Mouse (Mus musculus) lung, postnatal 0 days (tissue): ENCODE data around the gene Trpm8.

Source experiments
- CTCF ChIP-seq: IDR thresholded peaks from 2 replicates; pipeline ENCODE4 v1.5.1; 2016; ENCODE audit warnings: antibody characterized with exemption, mild to moderate bottlenecking
- EP300 ChIP-seq: IDR thresholded peaks from 2 replicates; pipeline ENCODE4 v1.6.1; 2016; ENCODE audit warnings: antibody characterized with exemption, mild to moderate bottlenecking, control low read depth

DNA sequence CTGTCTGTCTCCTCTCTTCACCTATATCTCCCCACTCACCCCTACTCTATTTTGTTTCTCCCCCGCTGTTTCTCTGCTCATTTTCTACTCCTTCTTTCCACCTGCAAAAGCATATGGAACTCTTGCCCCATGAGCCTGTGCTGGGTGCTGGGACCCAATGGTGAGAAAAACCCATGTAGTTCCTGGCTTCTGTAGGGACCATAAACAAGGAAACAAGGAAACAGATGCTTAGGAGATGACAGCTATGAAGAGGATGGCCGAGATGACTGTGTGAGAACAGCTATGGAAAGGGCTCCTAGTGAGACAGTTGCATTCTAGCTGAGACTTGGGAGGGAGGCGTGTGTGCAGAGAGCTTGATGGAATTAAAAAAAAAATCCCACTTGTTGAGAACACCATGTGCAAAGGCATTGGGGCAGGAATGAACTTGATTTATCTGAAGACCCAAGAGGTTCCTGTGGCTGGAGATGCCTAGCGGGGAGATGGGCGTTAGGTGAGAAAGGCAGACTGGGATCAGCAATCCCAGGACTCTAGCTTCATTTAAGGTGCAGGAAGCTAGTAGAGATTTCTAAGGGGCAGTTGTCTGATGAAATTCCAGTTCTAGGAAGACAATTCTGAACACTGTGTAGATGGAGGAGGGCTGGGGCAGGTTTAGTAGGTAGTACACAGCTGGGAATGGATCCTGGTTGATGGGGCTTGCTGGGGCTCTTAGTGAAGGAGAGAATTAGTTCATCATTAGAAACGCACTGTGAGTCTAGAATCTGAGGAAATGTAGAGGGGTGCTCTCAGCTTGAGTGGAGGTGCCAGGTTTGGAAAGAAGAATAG, 46.3 kb upstream of the Trpm8 start:
- no peak for TF ChIP-seq CTCF
- TF ChIP-seq EP300, result no peak
